Mouse (Mus musculus) retina, embryonic 14.5 days (tissue): ENCODE data around the gene Gabrd.

Experiments
- DNase-seq: peaks from one replicate; pipeline ENCODE4 v3.0.0-alpha.2; 2015; ENCODE audit warnings: low spot score

Gene Gabrd

GRCm38 (mm10) chr4:155383326-155383725 lies 14.6 kb downstream of the Gabrd start:
- DNase-seq, result no peak

- DNase-seq, result no peak
Observed at GRCm38 (mm10) chr4:155382752-155383151, 15.2 kb downstream of the Gabrd start.

DNA sequence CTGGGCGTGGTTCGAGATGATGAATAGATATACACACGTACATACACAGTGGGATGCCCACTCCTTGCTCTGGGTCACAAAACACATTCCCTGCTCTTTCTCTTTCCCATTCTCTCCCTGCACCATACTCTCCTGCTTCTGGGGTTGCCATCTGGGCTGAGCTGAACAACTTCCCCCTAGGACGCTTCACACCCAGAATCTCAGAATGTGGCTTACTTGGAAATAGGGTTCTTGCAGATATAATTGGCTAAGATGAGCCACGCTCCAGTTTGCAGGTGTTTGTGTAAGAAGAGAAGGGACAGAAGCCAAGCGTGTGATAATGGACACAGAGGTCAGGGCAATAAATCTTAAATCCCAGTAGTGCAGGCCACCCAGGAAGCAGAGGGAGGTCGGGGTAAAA lies 15.9 kb downstream of the Gabrd start:
- no peak for DNase-seq

GRCm38 (mm10) chr4:155371797-155372735 lies 25.8 kb downstream of the Gabrd start:
- DNase-seq, result no peak

GRCm38 (mm10) chr4:155370737-155371715 lies 26.9 kb downstream of the Gabrd start:
- DNase-seq, result no peak

DNA sequence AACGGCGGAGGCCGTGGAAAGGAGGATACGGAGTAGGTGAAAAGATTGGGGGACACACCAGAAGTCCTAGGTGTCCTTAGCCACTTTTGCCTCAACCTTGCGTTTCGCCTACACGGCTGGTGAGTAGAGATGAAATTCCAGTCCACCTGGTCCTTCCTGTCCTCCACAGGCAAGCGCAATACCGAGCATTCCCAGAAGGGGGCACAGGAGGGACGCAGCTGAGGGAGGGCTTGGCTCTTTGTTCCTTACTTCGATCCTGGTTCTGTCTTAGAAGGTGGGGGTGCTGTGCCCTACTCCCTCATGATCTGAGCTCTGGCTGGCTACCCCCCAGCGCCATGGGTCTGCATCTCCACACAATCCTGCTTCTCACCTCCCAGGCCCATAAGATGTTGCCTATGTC lies 29.2 kb downstream of the Gabrd start:
- DNase-seq, result peak; percentile 57

- DNase-seq, result no peak
Observed at GRCm38 (mm10) chr4:155367739-155368138, 30.2 kb downstream of the Gabrd start.

- DNase-seq, result no peak
Observed at GRCm38 (mm10) chr4:155366784-155367183, 31.1 kb downstream of the Gabrd start.

GRCm38 (mm10) chr4:155362443-155362842 lies 35.5 kb downstream of the Gabrd start:
- DNase-seq, result no peak

- peak; percentile 54 for DNase-seq
Observed at GRCm38 (mm10) chr4:155361303-155361791, 36.6 kb downstream of the Gabrd start, which contains the start of gene Prkcz. TSS of gene Prkcz (minus strand) at chr4:155361361.

- peak; percentile 20 for DNase-seq
Observed at GRCm38 (mm10) chr4:155360856-155361255, 37.1 kb downstream of the Gabrd start.

DNA sequence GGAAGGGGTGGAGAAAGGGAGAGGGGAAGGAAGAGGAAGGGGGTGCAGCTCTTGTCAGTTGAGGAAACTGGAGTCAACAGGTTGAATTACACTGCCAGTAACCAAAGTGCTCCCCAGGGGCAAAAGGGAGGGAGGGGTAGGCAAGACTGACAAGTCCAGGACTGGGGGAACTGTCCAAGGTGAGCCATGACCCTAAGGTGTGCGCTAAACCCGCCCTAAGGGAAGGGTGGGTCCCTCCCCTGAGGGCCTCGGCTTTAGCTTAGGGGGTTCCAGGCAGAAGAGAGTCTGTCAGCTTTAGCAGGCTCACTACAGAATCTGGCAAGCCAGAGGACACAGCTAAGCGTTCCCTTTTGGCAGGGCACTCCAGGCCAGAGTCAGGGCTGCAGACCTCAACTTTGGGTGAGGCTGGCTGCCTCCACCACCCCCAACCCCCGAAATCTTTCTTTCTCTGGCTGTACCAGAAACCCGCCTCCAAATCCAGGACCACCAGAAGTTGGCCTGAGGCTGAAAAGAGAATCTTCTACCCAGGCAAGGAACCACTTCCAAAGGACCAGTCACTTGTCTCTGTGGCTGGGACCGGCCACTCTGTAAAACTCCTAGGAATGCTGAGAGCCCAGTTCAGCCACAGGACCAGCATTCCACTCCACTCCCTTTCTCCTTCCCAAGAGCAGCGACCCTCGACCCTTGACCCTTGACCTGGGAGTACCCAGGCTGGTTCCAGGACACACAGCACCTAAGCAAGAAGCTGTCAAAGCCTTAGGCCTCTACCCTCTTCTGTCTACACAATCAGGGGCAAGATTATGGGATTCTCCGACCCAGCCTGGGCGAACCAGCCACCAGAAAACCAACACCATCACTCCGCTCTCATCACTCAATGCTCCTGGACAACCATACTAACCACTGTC lies 38.1 kb downstream of the Gabrd start:
- DNase-seq, result no peak

- DNase-seq, result peak; percentile 18
Observed at GRCm38 (mm10) chr4:155357601-155358000, 40.3 kb downstream of the Gabrd start.

- DNase-seq, result no peak
Observed at GRCm38 (mm10) chr4:155356354-155356753, 41.6 kb downstream of the Gabrd start.

GRCm38 (mm10) chr4:155354546-155354945 lies 43.4 kb downstream of the Gabrd start:
- no peak for DNase-seq

DNA sequence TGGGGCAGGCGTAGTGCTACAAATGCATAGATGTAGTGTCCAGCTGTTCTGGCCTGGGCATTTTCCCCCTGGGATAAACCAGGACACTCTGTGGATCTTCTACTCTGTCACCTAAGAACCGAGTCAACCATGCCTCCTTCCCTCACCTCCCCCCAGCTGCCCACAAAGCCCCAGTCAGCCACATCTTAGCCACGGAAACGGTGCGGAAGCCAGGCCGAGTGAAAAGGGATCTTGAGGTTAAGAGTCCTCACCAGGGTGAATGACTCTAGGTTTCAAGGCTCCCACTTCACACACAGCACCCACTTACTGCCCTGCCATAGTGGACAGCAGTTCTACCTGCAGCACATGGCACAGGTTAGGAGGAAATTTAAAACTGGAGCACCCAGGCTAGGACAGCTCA lies 43.9 kb downstream of the Gabrd start:
- no peak for DNase-seq

DNA sequence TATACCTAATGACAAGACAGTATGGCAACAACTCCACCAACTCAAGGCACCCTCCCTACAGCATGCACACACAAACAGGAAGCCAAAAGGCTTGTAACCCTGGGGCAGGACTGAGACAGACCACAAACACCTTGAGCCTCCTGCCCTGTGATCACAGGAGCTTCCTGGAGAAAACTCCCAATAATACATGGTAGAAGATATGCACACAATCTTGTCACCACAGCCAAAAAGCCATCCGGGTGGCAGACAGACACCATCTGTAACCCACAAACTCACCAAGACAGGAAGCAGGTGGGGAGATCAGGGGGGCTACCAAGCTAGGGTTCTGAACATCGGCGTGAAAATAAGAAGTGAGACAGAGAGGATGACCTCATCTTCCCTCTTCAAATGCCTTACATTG lies 45.3 kb downstream of the Gabrd start:
- DNase-seq, result no peak

- no peak for DNase-seq
Observed at GRCm38 (mm10) chr4:155346350-155346749, 51.6 kb downstream of the Gabrd start.

DNA sequence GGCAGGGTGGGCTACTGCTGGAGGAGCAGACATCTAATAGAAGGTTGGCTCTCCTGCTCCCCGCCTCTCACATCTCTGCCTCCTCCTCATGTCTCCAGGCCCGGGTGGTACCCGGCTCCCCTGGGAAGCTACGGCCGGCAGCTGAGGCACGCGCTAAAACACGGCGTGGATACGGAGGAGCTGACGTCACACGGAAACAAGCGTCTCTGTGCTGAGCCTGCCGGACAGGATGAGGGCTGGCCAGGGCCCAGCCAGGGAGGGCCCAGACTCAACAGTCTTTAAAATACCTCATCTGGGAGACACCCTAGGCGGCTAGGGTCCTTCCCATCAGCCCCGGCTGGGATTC lies 52.3 kb downstream of the Gabrd start:
- peak; percentile 75 for DNase-seq

DNA sequence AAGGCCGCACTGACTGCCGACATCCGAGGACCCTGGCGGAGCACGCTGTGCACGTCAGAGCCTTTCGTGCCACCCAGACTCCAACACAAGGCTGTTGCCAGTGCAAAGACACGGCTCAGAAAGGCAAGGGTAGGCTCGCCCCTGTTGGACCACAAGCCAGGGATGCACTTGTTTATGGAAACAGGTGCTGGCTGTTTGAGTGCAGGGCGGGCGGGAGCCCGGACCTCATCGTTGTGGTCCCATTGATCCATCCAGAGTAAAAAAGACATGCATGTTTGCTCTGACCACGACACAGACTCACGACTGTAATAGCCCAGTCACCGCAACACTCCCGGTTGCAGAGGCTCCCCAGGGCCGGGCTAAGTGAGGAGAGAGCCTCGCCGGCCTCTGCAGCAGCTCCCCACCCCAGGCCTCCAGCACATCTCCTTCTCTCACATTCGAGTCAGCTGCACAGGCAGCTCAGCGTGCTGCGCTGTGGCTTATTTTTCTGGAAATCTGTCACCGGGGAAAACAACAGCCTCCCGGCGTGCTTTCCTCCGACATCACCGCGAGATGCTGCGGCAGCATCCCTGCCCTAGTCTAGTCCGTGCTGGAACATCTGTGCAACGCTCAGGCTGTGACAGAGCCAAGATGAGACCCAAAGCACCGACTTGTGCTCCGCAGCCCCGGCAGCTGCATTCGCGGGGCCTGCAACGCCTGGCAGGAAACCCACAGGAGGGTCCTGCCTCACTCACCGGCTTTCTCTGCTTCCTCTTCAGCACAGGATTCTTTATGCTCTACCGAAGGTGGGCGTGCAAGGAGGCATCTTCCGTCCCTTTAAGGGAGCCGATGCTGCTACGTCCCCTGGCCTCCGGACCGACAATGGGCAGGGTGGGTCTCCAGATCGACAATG lies 53.0 kb downstream of the Gabrd start:
- peak; percentile 53 for DNase-seq

- DNase-seq, result no peak
Observed at GRCm38 (mm10) chr4:155344299-155344600, 53.7 kb downstream of the Gabrd start.
